Mouse (Mus musculus) heart, postnatal 0 days (tissue): ENCODE data around the gene Ddx56. TPM values are rescaled to one million over a fixed set of nuclear protein-coding genes. Genes with fewer than 3 reads are reported as not detected.
"Not testable (repeated sequence)": the region's sequence is repeated elsewhere in the genome, so short reads cannot be mapped to it uniquely, and the experiment has no call there.

ENCODE experiments used
- ATAC-seq: fragments of 200-750 bp; cut with Nextera tagmentation; 2 replicates; pipeline ENCODE4 v1.8.0; 2017; ENCODE audit warnings: low read depth, moderate number of reproducible peaks, moderate library complexity; ENCODE audit not compliant: insufficient read depth
- DNase-seq: peaks from one replicate; pipeline ENCODE4 v3.0.0-alpha.2; 2016; ENCODE audit warnings: low spot score
- H3K27ac ChIP-seq: fragments of 300-500 bp; sonication (generic); 2 replicates; pipeline ENCODE4 v1.5.1; 2014; ENCODE audit warnings: low read depth, mild to moderate bottlenecking
- H3K27me3 ChIP-seq: fragments of 300-500 bp; sonication (generic); 2 replicates; pipeline ENCODE4 v1.6.1; 2014; ENCODE audit warnings: low read length, mixed read lengths; ENCODE audit not compliant: control insufficient read depth, insufficient read depth
- H3K36me3 ChIP-seq: fragments of 300-500 bp; sonication (generic); replicated peaks from 2 replicates; pipeline ENCODE4 v1.6.1; 2014; ENCODE audit warnings: low read length, mixed read lengths; ENCODE audit not compliant: control insufficient read depth, insufficient read depth
- H3K4me1 ChIP-seq: fragments of 300-500 bp; sonication (generic); 2 replicates; pipeline ENCODE4 v1.6.1; 2014; ENCODE audit warnings: antibody characterized with exemption; ENCODE audit not compliant: control insufficient read depth, insufficient read depth
- H3K4me2 ChIP-seq: fragments of 300-500 bp; sonication (generic); 2 replicates; pipeline ENCODE4 v1.6.1; 2014; ENCODE audit warnings: low read depth, mild to moderate bottlenecking, low read length, moderate library complexity
- H3K4me3 ChIP-seq: fragments of 300-500 bp; sonication (generic); 2 replicates; pipeline ENCODE4 v1.5.1; 2014; ENCODE audit warnings: low read depth, low read length
- H3K9ac ChIP-seq: fragments of 300-500 bp; sonication (generic); replicated peaks from 2 replicates; pipeline ENCODE4 v1.6.1; 2014; ENCODE audit warnings: low read depth, low read length, mixed read lengths
- H3K9me3 ChIP-seq: fragments of 300-500 bp; sonication (generic); replicated peaks from 2 replicates; pipeline ENCODE4 v1.6.1; 2016; ENCODE audit warnings: low read length; ENCODE audit not compliant: control insufficient read depth
- CTCF ChIP-seq: IDR thresholded peaks from 2 replicates; pipeline ENCODE4 v1.5.1; 2016; ENCODE audit warnings: antibody characterized with exemption, control low read depth, low read depth
- EP300 ChIP-seq: IDR thresholded peaks from 2 replicates; pipeline ENCODE4 v1.6.1; 2016; ENCODE audit warnings: antibody characterized with exemption, low read depth
- WGBS: fragments of 180-500 bp; shearing (Covaris S2); extraction: QIAGEN DNeasy Blood & Tissue Kit; methylation state at CpG from one replicate; pipeline ENCODE4 v1.1.7; 2014; 5-methylcytosine and 5-hydroxymethylcytosine counted together
- polyA plus RNA-seq: library from polyadenylated mRNA; unstranded; fragments of >200 nt; fragmentation: Nextera tagmentation; extraction: Ambion mirVana; gene quantifications from 2 replicates; pipeline ENCODE4 v1.2.1, GENCODE M21; 2015
- total RNA-seq: library from RNA; depleted of rRNA; stranded (reverse); fragments of >200 nt; gene quantifications from 2 replicates; pipeline ENCODE4 v1.2.3, GENCODE M21; 2014; ENCODE audit warnings: low replicate concordance

Gene Ddx56
- total and polyA plus RNA-seq, 2 experiments from 2014 or later, result 41.4 to 45.5 TPM

DNA sequence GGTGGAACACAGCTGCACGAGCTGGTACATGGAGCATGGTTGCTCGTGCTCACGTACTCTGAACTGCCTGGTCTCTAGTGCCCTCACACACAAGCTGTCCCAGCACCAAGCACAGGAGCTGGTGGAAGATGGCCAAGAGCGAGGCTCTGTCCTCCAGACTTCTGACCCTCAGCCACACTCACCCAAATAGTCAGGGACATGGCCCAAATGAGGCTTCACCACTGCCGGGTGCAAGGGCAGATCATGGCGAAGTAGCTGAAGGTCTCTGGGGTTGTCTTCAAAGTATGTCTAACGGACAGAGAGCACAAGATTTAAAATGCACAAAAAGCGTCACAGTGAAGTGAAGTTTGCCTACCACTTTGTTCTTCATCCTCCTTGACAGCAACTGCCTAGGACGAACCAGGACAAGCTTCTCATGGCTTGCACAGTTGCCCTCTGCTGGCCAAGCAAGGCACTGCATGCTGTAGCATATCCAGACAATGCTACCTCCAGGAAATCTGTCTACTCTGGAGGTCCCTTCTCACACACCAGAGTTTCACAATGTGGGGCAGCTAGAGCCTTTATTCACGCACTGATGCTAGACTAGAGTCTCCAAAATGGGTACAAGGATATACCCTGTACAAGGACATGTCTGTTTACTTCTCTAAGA is 6.0 kb downstream of the Ddx56 start:
- Histone ChIP-seq H3K36me3 (peaks cover 88% of the 10 kb centered on the region), H3K4me2 (no peak overlapping the region), H3K27ac (no peak overlapping the region), H3K4me3 (no peak overlapping the region), H3K4me1 (peaks cover 3% of the 10 kb centered on the region), H3K9me3 (no peaks in the 10 kb centered on the region), H3K9ac (no peak overlapping the region), H3K27me3 (no peaks in the 10 kb centered on the region)
- WGBS, result 77% methylated on average over 10 of the region's 10 CpGs
- no peak for TF ChIP-seq EP300
- peak; percentile 98 for TF ChIP-seq CTCF
- ATAC-seq (peak; percentile 59; the same call in 1 of the 2 replicates), DNase-seq (peak; percentile 36)

DNA sequence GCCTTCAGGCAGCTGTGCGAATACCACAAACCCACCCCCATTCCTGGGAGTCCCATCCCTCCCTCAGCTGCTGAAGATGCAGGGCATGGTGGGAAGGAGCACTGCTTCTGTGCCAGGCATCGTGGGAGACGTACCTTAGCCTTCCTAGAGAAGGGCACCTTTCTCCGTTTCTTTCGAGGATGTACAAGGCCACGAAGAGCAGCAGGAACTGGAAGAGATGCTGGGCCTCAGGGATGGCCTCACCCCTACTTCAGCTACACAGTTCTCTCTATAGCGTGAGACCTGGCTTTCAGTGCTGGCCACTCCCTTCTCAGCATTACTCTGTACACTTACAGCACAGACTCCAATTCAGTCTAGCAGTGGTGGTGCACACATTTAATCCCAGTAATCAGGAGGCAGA is 8.2 kb downstream of the Ddx56 start:
- no peak for DNase-seq
- Histone ChIP-seq H3K4me2 (no peak overlapping the region), H3K27me3 (no peaks in the 10 kb centered on the region), H3K36me3 (peaks cover 69% of the 10 kb centered on the region), H3K4me3 (no peak overlapping the region), H3K27ac (no peak overlapping the region), H3K9me3 (no peaks in the 10 kb centered on the region), H3K9ac (no peak overlapping the region), H3K4me1 (no peaks in the 10 kb centered on the region)
- WGBS, result 89% methylated on average over 7 of the region's 7 CpGs
- no peak for ATAC-seq
- TF ChIP-seq CTCF, result no peak
- no peak for TF ChIP-seq EP300

DNA sequence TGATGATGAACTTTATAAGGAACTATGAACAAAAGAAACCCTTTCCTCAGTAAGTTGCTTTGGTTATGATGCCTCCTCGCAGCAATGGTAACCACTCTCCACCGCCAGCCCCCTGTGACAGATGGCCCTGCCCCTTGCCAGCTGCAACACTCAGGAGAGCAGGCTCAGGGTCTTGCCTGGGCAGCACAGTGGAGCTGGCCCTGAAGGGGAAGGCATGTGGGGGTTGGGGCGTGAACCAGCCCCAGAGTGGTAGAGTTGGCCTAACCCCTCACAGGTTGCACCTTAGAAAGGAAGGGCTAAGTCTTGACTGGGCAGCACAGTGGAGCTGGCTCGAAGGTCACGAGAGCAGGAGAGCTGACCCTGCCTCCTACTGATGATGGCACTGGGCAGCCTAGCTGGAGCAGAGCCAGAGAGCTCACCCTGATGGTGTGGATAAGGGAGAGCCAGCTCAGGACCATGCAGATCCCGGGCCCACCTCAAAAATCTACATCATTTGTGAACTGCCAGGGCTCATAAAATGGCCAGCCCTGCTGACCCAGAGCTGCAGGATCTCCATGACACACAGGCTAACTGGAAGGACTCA is 11.0 kb downstream of the Ddx56 start:
- 72% methylated on average over 6 of the region's 6 CpGs for WGBS
- Histone ChIP-seq H3K9ac (no peak overlapping the region), H3K4me1 (no peaks in the 10 kb centered on the region), H3K27me3 (no peaks in the 10 kb centered on the region), H3K4me2 (no peak overlapping the region), H3K36me3 (peaks cover 42% of the 10 kb centered on the region), H3K9me3 (no peaks in the 10 kb centered on the region), H3K4me3 (no peak overlapping the region), H3K27ac (no peak overlapping the region)
- DNase-seq (no peak), ATAC-seq (no peak)
- TF ChIP-seq CTCF, result no peak
- no peak for TF ChIP-seq EP300

DNA sequence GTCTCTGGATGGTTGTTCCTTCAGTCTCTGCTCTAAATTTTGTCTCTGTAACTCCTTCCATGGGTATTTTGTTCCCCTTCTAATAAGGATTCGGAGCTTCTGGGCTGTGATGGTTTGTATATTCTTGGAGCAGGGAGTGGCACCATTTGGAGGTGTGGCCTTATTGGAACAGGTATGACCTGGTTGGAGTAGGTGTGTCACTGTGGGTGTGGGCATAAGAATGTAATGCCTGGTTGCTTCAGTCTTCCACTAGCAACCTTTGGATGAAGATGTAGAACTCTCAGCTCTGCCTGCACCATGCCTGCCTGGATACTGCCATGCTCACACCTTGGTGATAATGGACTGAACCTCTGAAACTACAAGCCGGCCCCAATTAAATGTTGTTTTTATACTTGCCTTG is 13.0 kb downstream of the Ddx56 start:
- H3K36me3 ChIP-seq, result peaks cover 23% of the 10 kb centered on the region
- not testable (repeated sequence) for H3K9ac ChIP-seq, H3K4me1 ChIP-seq, H3K4me2 ChIP-seq, H3K4me3 ChIP-seq, ATAC-seq, H3K9me3 ChIP-seq, H3K27me3 ChIP-seq, H3K27ac ChIP-seq, DNase-seq
- 91% methylated on average over 2 of the region's 2 CpGs for WGBS

DNA sequence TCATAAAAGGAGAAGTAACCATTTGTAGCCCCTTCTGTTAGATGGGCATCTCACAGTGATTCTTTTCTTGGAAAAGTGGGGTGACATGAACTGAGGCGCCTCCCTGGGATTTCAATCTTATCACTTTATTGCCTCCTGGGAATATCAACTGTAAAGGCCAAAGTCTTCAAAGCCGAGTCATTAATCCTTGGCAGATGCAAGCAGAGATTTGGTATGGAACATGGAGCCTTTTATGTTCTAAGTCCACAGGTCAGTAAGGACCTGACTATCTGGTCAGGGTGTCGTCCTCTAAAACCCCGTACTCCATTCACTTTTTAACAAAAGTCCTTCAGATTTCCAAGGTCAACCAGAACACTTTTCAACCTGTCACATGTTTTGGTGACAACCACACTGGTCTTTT is 14.7 kb downstream of the Ddx56 start:
- no peak overlapping the region for H3K9ac ChIP-seq
- DNase-seq (no peak), ATAC-seq (no peak)
- H3K27ac ChIP-seq, result no peak overlapping the region
- no peaks in the 10 kb centered on the region for H3K9me3 ChIP-seq
- H3K36me3 ChIP-seq, result peaks cover 5% of the 10 kb centered on the region
- no peak overlapping the region for H3K4me3 ChIP-seq
- TF ChIP-seq CTCF, result no peak
- no peak for TF ChIP-seq EP300
- WGBS, result 81% methylated on average over 4 of the region's 4 CpGs
- no peaks in the 10 kb centered on the region for H3K27me3 ChIP-seq
- no peak overlapping the region for H3K4me2 ChIP-seq
- no peaks in the 10 kb centered on the region for H3K4me1 ChIP-seq

DNA sequence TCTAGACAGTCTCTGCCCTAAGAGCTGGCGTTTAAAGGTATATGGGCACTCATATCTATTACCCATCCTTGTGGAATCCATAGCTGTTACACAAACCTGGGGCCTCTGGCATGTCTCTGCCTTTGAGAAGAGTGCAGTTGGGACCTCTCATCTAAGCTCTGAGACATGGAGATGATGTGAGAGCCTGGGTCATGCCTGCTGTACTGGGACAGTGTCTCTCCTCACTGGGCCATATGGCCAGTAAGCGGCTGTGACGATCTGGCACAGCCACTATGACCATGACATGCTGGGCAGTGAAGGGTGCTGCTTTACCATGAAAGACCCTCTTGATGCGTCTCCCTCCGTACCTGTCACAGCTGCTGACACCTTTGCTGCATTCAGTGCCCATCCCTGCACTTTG is 15.3 kb downstream of the Ddx56 start:
- WGBS, result 82% methylated on average over 5 of the region's 5 CpGs
- TF ChIP-seq EP300 (no peak), CTCF (no peak)
- Histone ChIP-seq H3K4me2 (no peak overlapping the region), H3K27ac (no peak overlapping the region), H3K4me3 (no peak overlapping the region), H3K4me1 (no peaks in the 10 kb centered on the region), H3K27me3 (no peaks in the 10 kb centered on the region), H3K9ac (no peak overlapping the region), H3K36me3 (no peaks in the 10 kb centered on the region), H3K9me3 (no peaks in the 10 kb centered on the region)
- no peak for DNase-seq
- no peak for ATAC-seq
